Mouse (Mus musculus): ENCODE measurements around the gene Clec12b. TPM values are rescaled to one million over a fixed set of nuclear protein-coding genes. Genes with fewer than 3 reads are reported as not detected.

Gene Clec12b
- polyA plus RNA-seq (2017; shearing (Covaris generic)): not detected

GRCm38 (mm10) chr6:129385774-129386173 lies at the start of gene Clec12b:
TSS of gene Clec12b (minus strand) at chr6:129385874.
- ATAC-seq: no peak

GRCm38 (mm10) chr6:129434239-129434638 lies 48.6 kb upstream of the Clec12b start:
- peak; percentile 96 for ATAC-seq

- ATAC-seq: no peak
These were observed 41.6 kb upstream of the Clec12b start for GRCm38 (mm10) chr6:129427281-129427680.

- ATAC-seq: no peak
These were observed 40.1 kb upstream of the Clec12b start for GRCm38 (mm10) chr6:129425812-129426211.

GRCm38 (mm10) chr6:129425217-129425616 lies 39.5 kb upstream of the Clec12b start:
- no peak for ATAC-seq

GRCm38 (mm10) chr6:129423734-129424072 lies 38.0 kb upstream of the Clec12b start:
- peak; percentile 76 for ATAC-seq

- no peak for ATAC-seq
These were observed 37.5 kb upstream of the Clec12b start for GRCm38 (mm10) chr6:129423040-129423733.

GRCm38 (mm10) chr6:129422311-129422710 lies 36.6 kb upstream of the Clec12b start:
- no peak for ATAC-seq

- ATAC-seq: no peak
These were observed 28.5 kb upstream of the Clec12b start for GRCm38 (mm10) chr6:129414177-129414576.

- no peak for ATAC-seq
These were observed 22.9 kb upstream of the Clec12b start, which contains the start of gene Clec9a for GRCm38 (mm10) chr6:129408562-129408961. TSS of gene Clec9a (plus strand) at chr6:129408862.

GRCm38 (mm10) chr6:129407324-129407723 lies 21.6 kb upstream of the Clec12b start:
- ATAC-seq: no peak

GRCm38 (mm10) chr6:129405999-129406398 lies 20.3 kb upstream of the Clec12b start:
- no peak for ATAC-seq

- no peak for ATAC-seq
These were observed 17.7 kb upstream of the Clec12b start for GRCm38 (mm10) chr6:129403391-129403790.

GRCm38 (mm10) chr6:129402404-129402803 lies 16.7 kb upstream of the Clec12b start:
- no peak for ATAC-seq

- no peak for ATAC-seq
These were observed 14.3 kb upstream of the Clec12b start for GRCm38 (mm10) chr6:129399945-129400344.

GRCm38 (mm10) chr6:129396997-129397396 lies 11.3 kb upstream of the Clec12b start, which contains the start of gene Clec1b:
TSS of gene Clec1b (plus strand) at chr6:129397297.
- no peak for ATAC-seq

GRCm38 (mm10) chr6:129393732-129394131 lies 8.1 kb upstream of the Clec12b start:
- no peak for ATAC-seq

GRCm38 (mm10) chr6:129393087-129393720 lies 7.5 kb upstream of the Clec12b start:
- ATAC-seq: no peak

GRCm38 (mm10) chr6:129385000-129385399 lies 674 bp downstream of the Clec12b start:
- no peak for ATAC-seq

GRCm38 (mm10) chr6:129383466-129383865 lies 2.2 kb downstream of the Clec12b start:
- no peak for ATAC-seq

- ATAC-seq: no peak
These were observed 3.9 kb downstream of the Clec12b start for GRCm38 (mm10) chr6:129381736-129382135.

GRCm38 (mm10) chr6:129380454-129380853 lies 5.2 kb downstream of the Clec12b start:
- ATAC-seq: no peak

GRCm38 (mm10) chr6:129374937-129375471 lies 10.7 kb downstream of the Clec12b start:
- ATAC-seq: no peak

Measured in inflammation-experienced regulatory T-cells, adult 6 months (primary cell).